Mouse (Mus musculus): ENCODE measurements around the gene Tmem184b.

Gene Tmem184b

GRCm38 (mm10) chr15:79429994-79430393 is 26.6 kb upstream of the Tmem184b start:
- DNase-seq (ENCODE audit: low spot score): no peak

GRCm38 (mm10) chr15:79429527-79429926 is 26.2 kb upstream of the Tmem184b start:
- DNase-seq (ENCODE audit: low spot score): no peak

DNA sequence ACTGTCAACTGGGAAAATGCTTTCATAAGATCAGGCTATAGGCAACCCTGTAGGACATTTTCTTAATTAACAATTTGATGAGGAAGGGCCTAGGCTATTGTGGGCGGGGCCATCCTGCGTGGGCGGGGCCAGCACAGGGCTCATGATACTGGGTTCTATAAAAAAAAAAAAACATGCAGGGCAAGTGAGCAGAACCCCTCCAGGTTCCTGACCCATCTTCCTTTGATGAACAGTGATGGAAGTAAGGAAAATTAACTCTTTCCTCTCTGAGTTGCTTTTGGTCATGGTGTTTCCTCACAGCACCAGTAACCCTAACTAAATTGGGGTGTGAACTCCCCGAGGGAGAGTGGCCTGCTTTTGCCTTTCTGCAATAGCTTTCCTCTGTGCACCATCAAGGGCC is 25.2 kb upstream of the Tmem184b start:
- DNase-seq (ENCODE audit: low spot score): no peak

- no peak for DNase-seq (ENCODE audit: low spot score)
Observed at GRCm38 (mm10) chr15:79427516-79427915, 24.1 kb upstream of the Tmem184b start.

- no peak for DNase-seq (ENCODE audit: low spot score)
Observed at GRCm38 (mm10) chr15:79425516-79425915, 22.1 kb upstream of the Tmem184b start.

DNA sequence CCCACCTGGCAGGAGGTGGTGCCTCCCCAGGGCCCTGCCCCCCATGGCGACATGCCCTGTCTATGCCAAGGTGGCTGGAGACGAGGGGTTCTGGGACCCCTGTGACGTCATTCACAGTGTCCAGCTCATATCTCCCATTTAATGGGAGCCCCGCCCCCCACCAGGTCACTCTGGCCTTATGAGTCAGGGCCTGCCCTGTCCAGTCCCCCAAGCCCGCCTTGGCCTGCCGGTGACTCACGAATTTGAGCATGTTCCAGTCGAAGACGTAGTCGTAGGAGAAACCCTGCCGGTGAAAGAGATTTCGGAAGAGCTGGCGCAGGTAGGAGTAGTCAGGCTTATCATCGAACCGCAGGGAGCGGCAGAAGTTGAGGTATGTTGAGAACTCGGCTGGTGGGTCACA is 21.2 kb upstream of the Tmem184b start:
- DNase-seq (ENCODE audit: low spot score): no peak

DNA sequence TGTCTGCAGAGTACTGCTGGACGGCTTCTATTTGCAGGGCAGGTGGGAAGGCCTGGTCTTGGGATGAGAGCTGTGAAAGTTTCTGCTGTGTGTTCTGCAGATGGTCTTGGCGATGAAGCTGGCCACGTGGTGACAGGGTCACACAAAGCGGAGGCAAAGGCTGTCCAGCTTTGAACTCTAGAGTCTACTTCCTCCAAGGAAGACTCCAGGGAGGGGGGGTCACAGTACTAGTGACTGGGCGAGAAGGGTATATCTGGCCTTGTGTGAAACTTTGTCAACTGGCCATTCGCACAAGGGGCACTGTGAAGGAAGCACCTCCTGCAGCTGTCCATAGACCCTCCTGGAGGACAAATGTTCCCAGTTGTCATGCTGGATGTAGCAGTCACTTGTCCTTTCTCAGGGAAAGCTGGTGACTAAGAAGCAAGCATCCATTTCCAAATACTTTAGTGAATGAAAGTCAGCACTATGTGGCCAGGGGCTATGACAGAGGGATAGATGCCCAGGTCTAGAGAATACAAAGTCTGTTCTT is 19.4 kb upstream of the Tmem184b start:
- no peak for DNase-seq (ENCODE audit: low spot score)

DNA sequence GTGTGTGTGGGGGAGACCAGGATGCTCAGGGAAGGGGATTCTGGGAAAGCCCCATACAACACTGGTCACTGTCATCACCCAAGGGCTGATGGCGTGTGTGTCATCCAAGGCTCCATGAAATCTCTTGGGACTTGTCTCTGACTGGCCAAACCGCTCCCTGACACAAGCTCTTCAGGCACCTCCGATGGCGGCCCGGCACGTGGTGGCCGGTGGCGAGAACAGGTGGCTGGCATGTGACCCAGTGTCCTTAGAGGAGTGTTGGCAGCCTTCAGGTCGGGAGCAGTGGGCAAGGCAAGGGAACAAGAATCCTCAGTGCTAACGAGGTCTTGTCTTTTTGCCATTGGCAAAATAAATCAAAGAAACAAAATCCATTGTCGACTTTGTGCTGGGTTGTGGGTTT is 15.3 kb upstream of the Tmem184b start:
- DNase-seq (ENCODE audit: low spot score): no peak

GRCm38 (mm10) chr15:79418265-79418664 is 14.9 kb upstream of the Tmem184b start:
- DNase-seq (ENCODE audit: low spot score): no peak

DNA sequence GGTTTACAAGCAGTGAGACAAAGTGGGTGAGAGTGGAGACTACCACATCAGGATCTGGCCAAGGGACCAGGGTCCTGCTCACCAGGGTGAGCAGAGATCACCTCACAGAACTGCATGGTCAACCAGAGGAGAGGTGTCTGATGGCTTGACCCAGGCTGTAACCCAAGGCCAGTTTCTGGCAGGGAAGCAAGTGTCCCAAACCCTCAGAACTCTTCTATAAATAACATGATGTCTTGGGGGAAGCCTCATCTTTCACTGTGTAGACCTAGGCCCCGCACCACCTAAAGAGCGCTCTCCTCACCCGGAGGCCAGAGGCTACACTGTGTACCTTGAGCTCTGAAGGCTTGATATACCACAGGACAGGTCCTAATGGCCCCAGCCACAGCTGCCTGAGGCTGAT is 14.0 kb upstream of the Tmem184b start:
- no peak for DNase-seq (ENCODE audit: low spot score)

DNA sequence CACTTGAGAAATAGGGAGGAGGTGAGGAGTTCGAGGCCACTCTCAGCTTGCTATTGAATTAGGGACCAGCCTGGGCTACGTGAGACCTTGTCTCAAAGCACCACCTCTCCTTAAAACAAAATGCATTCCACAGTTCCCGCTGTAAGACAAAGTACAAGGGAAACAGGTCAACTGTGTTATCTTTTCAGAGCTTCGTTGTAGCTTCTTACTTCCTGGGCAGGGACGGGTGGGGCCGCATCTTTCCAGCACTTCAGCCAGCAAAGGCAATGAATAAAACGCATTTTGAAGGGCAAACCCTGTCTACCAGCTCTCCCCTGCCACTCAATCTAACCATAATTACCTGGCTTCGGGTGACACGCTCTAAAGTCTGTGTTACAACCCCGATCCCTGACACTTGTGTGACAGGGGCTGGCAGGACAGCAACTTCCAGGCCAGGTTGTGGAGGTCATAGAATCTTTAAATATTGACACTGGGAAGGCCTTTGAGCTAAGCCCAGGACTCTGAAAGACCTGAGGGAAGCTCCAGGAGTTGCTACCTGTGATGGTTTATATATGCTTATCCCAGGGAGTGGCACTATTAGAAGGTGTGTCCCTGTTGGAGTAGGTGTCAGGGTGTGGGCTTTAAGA is 13.2 kb upstream of the Tmem184b start:
- DNase-seq (ENCODE audit: low spot score): no peak

DNA sequence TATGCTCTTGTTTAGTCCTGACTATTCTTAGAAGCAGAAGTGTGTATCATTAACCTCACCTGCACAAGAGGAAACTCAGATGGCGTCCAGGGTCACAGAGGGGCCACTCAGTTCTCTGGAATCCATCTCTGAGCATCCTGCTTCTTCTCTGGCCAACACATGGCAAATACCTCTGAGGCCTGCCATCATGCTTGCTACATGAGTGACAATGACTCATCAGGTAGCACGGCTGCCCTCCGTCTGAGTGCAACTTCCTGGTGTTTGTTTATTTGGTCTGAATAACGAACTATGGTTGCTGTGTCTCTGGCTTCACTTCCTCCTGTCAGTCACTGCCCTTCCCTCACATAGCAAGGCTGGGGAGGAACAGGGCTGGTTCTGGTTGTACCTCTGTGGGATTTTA is 11.1 kb upstream of the Tmem184b start:
- DNase-seq (ENCODE audit: low spot score): no peak

- no peak for DNase-seq (ENCODE audit: low spot score)
Observed at GRCm38 (mm10) chr15:79413802-79414201, 10.4 kb upstream of the Tmem184b start.

DNA sequence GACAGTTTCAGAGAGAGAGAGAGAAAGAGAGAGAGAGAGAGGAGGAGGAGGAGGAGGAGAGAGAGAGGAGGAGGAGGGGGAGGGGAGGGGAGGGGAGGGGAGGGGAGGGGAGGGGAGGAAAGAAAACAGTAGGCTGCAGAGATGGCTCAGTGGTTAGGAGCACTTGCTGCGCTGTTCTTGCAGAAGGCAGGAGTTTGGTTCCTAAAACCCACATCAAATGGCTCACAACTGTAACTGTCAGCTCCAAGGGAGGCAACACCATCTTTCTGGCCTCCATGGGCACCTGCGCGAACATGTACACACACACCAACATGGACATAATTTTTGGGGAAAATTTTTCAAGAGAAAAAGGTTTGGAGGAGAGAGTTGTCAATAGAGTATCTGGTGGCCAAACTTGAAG is 9.8 kb upstream of the Tmem184b start:
- no peak for DNase-seq (ENCODE audit: low spot score)

DNA sequence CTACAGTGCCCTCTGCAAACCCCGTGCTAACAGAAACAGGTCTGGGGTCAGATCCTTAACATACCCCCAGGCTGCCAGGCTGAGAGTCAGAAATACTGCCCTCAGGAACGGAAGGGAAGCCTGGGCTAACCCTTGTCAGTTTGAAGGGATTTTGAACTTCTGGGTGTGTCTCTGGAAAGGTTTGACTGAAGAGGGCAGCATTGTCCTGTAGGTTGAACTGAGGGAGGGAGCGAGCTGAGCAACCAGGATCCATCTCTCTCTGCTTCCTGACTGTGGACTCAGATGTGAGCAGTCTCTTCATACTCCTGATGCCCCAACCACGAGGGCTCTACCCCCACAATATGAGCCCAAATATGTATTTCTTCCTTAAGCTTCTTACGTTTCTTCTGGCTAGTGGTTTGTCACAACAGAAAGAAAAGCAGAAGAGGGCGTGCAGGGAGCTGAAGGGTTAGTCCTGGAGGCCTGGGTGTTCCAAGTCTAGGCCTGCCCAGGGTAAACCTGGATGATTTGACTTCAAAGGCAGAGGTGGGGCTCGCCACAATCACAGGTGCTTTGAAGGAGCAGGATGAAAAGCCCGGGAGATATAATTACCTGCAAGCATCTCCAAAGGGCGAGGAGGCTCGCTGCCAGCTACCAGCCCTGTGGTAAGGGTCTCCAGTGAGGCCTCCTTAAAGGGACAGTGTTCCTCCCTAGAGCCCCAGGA is 8.1 kb upstream of the Tmem184b start:
- no peak for DNase-seq (ENCODE audit: low spot score)

GRCm38 (mm10) chr15:79409077-79409573 is 5.8 kb upstream of the Tmem184b start:
- DNase-seq (ENCODE audit: low spot score): no peak

- DNase-seq (ENCODE audit: low spot score): no peak
Observed at GRCm38 (mm10) chr15:79406564-79406963, 3.2 kb upstream of the Tmem184b start.

DNA sequence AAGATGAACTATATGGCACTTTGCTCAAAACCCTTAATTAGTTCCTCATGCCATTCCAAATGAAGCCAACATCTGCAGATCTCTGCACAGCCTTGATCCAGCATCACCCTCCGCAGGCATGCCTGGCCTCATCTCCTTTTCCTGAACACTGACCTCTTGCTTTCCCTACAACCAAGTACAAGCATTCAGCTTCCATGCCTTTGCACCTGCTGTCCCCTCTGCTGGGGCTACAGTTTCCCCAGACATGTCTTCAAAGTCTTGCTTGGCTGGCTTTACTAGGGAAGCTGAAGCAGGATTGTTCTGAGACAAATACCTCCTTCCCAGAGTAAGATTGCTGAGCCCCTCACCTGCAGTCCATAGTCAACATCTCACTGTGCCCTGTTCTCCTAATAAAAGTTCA is 908 bp upstream of the Tmem184b start:
- no peak for DNase-seq (ENCODE audit: low spot score)

GRCm38 (mm10) chr15:79403763-79404210 is 418 bp upstream of the Tmem184b start:
- no peak for DNase-seq (ENCODE audit: low spot score)

- DNase-seq (ENCODE audit: low spot score): no peak
Observed at GRCm38 (mm10) chr15:79402176-79402575, 1.2 kb downstream of the Tmem184b start.

DNA sequence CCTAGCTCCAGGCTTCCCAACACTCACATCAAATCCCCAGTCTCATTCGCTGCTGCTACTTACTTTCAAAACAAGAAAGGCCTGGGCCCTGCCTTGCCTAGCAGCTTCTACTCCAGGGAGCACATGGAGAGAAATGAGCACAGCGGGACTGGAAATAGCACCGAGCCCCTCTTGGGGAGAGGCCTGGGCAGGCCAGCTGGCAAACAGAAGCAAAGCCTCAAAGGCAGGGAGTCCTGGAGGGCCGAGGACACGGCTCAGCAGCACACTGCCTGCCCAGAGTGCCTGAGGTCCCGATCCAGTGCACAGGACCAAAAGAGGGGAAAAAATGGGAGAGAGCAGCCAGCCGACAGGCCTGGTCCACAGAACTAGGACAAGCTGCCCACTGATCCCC is 2.4 kb downstream of the Tmem184b start:
- DNase-seq (ENCODE audit: low spot score): no peak

DNA sequence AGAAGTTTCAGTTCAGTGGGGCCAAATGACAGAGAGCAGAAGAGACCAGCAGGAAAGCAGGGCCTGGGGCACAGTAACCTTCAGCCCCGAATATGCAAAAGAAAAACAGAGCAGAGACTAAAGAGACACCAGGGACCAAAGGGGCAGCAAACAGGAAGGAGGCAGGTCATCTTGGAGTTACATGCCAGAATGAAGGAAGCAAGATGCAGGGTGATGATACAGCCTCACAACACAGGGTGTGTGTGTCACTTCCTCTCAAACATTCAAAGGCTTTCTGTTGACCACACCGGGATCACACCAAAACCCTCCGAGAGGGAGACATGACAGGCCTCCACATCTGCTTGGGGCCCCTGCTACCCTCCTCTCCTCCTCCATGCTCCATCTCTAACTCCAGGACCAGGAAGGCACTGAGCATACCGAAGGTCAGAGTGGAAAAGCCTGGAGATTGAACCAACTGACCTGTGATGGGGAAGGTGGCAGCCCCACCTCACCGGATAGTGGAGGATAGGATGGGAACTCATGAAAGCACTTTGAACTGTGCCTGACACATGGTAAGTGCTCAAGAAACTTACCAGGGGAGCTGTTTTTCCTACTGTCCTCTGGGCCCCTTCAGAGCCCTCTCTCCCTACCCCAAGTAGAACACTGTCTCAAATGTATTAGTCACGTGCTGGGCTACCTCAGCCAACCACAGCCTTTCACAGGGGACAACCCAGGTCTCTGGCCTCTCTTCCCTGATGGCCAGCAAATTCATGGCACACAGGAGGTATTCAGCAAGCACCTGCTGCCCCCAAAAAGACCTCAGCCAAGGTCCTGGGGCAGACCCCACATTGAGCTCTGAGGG is 3.0 kb downstream of the Tmem184b start:
- DNase-seq (ENCODE audit: low spot score): no peak

All from ovary, postnatal 36 days (tissue).